Mouse (Mus musculus) kidney, postnatal 36 days (tissue): Measurements from ENCODE around the gene Map10.

Experiments used
- DNase-seq, 2 experiments: peaks; one replicate each; pipeline ENCODE4 v3.0.0; 2021 to 2022; ENCODE audit warnings: mixed read lengths in 2 of 2

The Map10 gene

DNA sequence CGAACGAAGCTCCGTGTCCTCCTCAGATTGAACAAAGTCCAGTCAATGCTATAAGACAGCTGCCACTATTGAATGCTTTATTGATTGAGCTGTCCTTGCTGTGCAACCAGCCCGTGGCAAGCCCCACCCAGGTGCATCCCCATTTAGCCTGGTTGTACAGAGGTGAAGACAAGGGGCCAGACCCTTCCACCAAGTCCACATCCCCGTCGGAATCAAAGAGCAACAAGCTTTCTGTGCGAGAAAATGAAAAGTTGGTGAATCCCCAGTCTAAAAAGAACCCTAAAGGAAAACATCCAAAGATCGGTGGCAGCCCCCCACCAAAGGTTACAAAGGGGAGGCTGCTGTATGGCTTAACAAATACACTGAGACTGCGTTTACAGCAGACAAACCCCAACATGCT, 1.3 kb downstream of the Map10 start:
- DNase-seq: peak in 1 of 2 experiments; percentile 10

DNA sequence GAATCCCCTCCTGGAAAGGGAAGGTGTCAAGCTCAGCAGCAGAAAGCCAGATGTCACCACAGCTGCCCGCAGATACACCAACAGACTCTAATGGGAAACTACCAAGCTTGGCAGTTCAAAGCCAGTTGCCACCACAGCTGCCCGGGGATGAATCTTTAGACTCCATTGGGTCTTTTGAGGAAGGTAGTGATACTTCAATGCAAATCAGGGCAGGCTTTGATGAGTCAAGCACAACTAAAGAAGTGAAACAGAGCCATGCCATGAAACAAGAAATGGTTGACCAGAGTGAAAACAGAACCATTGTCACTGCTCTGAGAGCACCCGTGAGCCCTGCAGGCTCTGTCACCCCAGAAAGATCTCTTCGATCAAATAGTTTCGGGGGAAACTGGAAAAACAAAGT, 1.8 kb downstream of the Map10 start:
- no peak for DNase-seq

GRCm38 (mm10) chr8:125675796-125676195, 6.2 kb downstream of the Map10 start:
- peak in 1 of 2 experiments; percentile 62 for DNase-seq

GRCm38 (mm10) chr8:125677484-125677883, 7.9 kb downstream of the Map10 start:
- DNase-seq: no peak

DNA sequence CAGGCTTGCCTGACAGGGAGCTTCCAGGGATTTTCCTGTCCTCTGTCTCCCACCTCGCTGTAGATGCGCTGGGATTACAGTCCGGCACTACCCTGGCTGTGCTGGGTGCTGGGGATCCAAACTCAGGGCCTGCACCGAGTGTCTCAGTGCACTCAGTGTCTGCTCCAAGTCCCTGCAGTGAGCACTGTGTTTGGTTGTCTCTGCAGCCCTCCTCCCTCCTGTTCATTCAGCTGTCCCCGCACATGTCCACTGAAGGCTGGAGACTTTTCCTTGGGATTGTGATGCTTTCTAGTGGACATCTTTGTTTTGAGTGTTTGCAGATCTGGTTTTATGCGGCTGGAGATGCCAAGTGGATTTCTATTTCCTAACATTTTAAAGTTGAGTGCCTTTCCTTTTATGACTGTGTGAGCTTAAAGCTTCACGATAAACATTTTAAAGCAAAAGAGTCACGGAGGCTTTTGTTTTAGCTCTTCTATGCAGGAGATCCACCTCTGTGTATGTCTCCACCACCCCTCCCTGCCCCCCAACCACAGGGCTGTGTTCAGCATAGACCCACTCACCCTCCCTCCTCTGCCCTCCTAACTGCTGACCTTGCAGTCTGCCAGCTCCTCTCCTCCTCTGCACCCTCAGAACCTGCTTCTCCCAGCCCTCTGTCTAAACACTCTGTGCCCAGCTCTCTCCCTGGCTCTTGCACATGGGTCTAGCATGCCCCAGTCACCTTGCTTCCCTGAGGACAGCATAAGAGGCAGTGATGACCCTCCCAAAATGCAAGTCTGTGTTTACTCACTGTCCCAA, 9.4 kb downstream of the Map10 start:
- DNase-seq: peak; percentile 54 to 65

DNA sequence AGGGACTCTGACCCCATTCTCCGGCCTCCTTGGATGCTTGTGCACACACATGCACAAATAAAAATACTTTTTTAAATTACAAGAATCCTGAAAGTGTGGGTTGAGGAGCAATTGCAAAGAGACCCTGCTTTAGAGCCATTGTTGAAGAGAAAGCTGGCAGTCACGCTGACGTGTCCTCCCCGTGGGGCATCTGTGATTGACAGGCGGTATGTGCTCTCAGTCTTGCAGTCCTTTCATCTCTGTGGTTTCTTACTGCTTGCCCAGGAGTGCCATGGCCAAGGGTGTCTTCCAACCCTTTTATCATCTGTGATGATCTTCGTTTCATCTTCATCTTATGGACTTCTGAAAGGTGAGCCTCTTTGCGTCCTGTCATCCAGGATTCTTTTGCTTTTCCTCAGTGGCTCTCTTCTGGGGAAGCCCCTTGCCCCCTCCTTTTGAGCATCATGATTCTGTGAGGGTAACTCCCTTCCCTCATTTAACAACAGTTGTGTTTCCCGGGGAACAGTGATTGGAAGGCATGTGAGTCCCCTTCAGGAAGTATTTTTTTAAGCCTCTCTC, 11.3 kb downstream of the Map10 start:
- no peak for DNase-seq

- no peak for DNase-seq
Observed at GRCm38 (mm10) chr8:125685216-125685760, 15.7 kb downstream of the Map10 start.

DNA sequence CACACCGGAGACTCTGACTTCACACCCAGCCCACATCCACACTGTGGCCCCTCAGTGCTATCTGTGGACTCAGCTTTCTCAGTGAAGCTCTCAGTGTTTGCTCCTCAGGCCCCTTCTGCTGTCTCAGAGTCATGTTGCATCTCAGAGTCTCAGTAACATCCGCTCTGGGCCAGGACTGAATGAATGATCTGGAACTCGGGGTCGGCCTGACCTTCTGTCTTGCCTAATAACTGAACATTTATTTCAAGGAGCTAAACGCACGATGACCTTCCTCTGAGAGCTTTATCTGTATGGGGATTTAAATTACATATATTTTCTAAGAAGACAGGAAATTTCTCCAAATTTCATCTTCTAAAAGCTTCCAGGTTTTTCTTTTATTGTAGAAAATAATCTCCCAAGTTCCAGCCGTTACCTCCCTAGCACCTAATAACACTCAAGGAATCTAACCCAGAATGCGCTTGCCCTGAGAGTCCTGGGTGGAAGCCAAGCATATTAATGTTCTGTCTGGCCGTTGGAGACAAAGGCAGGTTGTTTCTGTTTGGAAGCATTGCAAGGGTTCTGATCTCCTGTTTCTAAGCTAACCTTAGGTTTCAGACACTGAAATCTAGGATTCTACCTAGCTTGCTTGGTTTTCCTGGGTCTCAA, 16.7 kb downstream of the Map10 start:
- DNase-seq: peak; percentile 60 to 67

DNA sequence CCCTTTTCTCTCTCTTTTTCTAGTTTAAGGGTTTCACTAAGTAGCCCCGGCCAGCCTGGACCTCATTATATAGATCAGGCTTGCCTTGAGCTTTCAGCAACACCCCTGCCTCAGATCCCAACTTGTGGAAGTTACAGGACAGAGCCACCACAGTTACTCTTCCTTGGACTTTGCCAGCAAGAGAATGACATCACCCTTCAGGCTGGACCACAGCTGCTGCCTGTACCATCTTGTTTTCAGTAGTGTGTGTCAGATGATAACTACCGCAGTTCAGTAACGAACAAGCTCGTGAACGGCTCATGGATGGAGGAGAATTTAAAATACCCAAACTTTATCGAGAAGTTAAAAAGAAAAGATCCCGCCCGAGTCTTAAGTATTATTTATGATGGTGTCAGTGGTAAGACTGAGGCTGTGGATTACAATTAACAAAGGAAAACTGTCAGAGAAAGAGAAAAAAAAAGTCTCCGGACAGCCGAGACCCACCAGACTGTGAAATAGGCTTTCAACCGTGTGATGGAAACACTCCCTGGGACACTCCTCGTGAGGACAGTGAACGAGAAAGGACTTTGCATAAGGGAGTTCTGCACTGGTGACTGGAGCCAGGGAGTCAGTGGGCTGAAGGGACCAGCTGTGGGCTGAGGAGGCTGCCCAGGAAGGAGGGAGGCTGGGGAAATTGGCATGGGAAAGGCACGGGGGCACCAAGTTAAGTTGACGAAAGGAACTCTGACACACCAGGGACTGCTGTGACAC, 20.7 kb downstream of the Map10 start:
- DNase-seq: no peak

DNA sequence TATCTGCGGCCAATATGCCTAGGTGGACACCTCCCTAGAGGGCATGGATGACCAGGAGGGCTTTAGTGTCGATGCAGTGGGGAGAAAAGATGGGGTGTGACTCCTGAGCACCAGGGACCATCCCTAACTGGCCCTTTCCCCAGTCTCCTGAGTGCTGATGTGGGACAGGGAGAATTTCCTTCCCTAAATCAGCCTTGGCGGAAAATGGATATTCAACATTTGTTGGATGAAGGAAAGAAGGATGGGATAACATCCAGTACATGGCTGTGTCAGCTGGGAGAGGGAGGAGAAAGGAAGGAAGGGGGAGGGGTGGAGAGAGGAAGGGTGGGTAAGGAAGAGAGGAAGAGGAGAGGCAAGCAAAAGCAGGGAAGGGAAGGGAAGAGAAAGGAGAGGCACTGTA, 21.3 kb downstream of the Map10 start:
- no peak for DNase-seq

GRCm38 (mm10) chr8:125692447-125692846, 22.8 kb downstream of the Map10 start:
- no peak for DNase-seq

DNA sequence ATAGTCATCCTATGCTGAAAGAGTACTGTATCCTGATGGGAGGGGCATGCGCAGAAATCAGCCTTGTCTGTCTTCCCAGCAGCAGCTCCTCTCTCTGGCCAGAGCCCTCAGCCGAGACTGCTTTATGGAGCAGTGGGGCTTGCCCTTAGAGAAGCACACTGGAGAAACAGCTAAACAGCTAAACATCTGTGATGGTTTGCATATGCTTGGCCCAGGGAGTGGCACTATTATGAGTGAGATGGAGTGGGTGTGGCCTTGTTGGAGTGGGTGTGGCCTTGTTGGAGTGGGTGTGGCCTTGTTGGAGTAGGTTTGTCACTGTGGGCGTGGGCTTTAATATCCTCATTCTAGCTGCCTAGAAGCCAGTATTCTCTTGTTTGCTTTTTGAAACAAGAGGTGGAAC, 23.6 kb downstream of the Map10 start:
- no peak for DNase-seq

- DNase-seq: no peak
Observed at GRCm38 (mm10) chr8:125695951-125696350, 26.3 kb downstream of the Map10 start.

- no peak for DNase-seq
Observed at GRCm38 (mm10) chr8:125699391-125700025, 29.9 kb downstream of the Map10 start.

DNA sequence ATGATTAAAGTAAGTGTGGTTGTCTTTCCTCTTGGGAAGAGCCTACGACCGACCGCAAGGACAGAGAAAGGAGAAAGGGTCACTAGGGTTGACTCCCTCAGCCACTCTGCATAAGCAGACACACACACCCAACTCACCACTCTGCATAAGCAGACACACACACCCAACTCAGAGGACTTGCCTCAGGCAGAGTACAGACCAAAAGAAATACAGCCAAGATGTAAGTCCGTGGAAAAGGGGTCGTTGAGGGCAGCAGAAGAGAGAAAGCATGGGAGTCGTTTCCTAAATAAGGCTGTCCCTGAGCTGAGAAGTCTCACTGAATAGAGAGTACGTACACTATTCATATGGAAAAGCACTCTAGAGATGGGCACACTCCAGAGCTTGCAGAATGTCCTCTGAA, 30.8 kb downstream of the Map10 start:
- DNase-seq: no peak

GRCm38 (mm10) chr8:125702868-125703473, 33.4 kb downstream of the Map10 start:
- no peak for DNase-seq

- no peak for DNase-seq
Observed at GRCm38 (mm10) chr8:125704434-125704833, 34.8 kb downstream of the Map10 start.

- no peak for DNase-seq
Observed at GRCm38 (mm10) chr8:125705816-125706215, 36.2 kb downstream of the Map10 start.

GRCm38 (mm10) chr8:125709171-125709570, 39.6 kb downstream of the Map10 start:
- DNase-seq: peak; percentile 22 to 43

GRCm38 (mm10) chr8:125711514-125711913, 41.9 kb downstream of the Map10 start:
- no peak for DNase-seq

DNA sequence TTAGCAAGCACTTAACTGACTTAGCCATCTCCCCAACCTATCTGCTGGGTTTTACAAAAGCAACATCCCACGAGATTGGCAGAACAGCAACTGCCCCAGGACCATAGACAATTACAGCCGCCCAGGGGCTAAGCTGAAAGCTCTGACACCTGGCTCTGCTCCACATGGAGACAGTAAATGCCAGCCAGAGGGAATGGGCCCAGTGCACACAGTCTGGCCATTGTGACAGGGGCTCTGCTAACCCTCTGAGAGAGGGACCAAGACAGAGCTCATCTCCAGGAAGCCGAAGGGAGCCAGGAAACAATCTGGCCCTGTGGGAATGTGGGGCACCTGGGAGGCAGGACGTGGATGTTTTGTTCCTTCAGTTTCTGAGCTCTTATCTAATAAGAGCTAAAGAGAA, 46.6 kb downstream of the Map10 start:
- no peak for DNase-seq

GRCm38 (mm10) chr8:125716613-125717012, 47.0 kb downstream of the Map10 start:
- peak; percentile 48 to 59 for DNase-seq
